Mouse (Mus musculus) midbrain, embryonic 16.5 days (tissue): ENCODE data around the gene Gm10750. TPM values are rescaled to one million over a fixed set of nuclear protein-coding genes. Genes with fewer than 3 reads are reported as not detected.
"Not testable (repeated sequence)": the region's sequence is repeated elsewhere in the genome, so short reads cannot be mapped to it uniquely, and the experiment has no call there.

Source experiments
- ATAC-seq: fragments of 200-750 bp; cut with Nextera tagmentation; 2 replicates; pipeline ENCODE4 v1.8.0; 2017; ENCODE audit warnings: moderate TSS enrichment
- H3K27ac ChIP-seq: fragments of 300-500 bp; sonication (generic); 2 replicates; pipeline ENCODE4 v1.5.1; 2014; ENCODE audit warnings: mild to moderate bottlenecking, low read length, mixed read lengths
- H3K27me3 ChIP-seq: fragments of 300-500 bp; sonication (generic); 2 replicates; pipeline ENCODE4 v1.6.1; 2014; ENCODE audit warnings: low read depth, low read length, mixed read lengths; ENCODE audit not compliant: control insufficient read depth, insufficient read depth
- H3K36me3 ChIP-seq: fragments of 300-500 bp; sonication (generic); 2 replicates; pipeline ENCODE4 v1.6.1; 2014; ENCODE audit warnings: mild to moderate bottlenecking, low read length, moderate library complexity, mixed read lengths; ENCODE audit not compliant: control insufficient read depth, insufficient read depth
- H3K4me1 ChIP-seq: fragments of 300-500 bp; sonication (generic); 2 replicates; pipeline ENCODE4 v1.6.1; 2014; ENCODE audit warnings: mild to moderate bottlenecking, low read length, mixed read lengths; ENCODE audit not compliant: control insufficient read depth, insufficient read depth
- H3K4me2 ChIP-seq: fragments of 300-500 bp; sonication (generic); 2 replicates; pipeline ENCODE4 v1.6.1; 2014; ENCODE audit warnings: mild to moderate bottlenecking, low read length, mixed read lengths
- H3K4me3 ChIP-seq: fragments of 300-500 bp; sonication (generic); 2 replicates; pipeline ENCODE4 v1.5.1; 2014; ENCODE audit warnings: low read depth, mild to moderate bottlenecking, low read length, moderate library complexity, mixed read lengths
- H3K9ac ChIP-seq: fragments of 300-500 bp; sonication (generic); 2 replicates; pipeline ENCODE4 v1.6.1; 2014; ENCODE audit warnings: low read depth, low read length, mixed read lengths
- H3K9me3 ChIP-seq: fragments of 300-500 bp; sonication (generic); replicated peaks from 2 replicates; pipeline ENCODE4 v1.6.1; 2014; ENCODE audit warnings: mild to moderate bottlenecking, low read length, mixed read lengths; ENCODE audit not compliant: control insufficient read depth, poor library complexity, severe bottlenecking
- WGBS: fragments of 180-500 bp; shearing (Covaris S2); extraction: QIAGEN DNeasy Blood & Tissue Kit; methylation state at CpG from one replicate; pipeline ENCODE4 v1.1.7; 2014; 5-methylcytosine and 5-hydroxymethylcytosine counted together
- polyA plus RNA-seq: library from polyadenylated mRNA; unstranded; fragments of >200 nt; fragmentation: Nextera tagmentation; extraction: Ambion mirVana; gene quantifications from 2 replicates; pipeline ENCODE4 v1.2.1, GENCODE M21; 2015

Gm10750 gene
- polyA plus RNA-seq, result not detected in 2 replicates

GRCm38 (mm10) chr2:149017137-149017536 lies at the start of gene Gm10750:
Gene Gm10750, minus strand, starts transcription at chr2:149017237.
- WGBS, result 78% methylated on average over 5 of the region's 5 CpGs
- H3K27ac ChIP-seq, H3K4me1 ChIP-seq: not testable (repeated sequence)

GRCm38 (mm10) chr2:149004826-149005225 lies 12.2 kb downstream of the Gm10750 start:
- no peak overlapping the region for H3K4me3 ChIP-seq
- no peak overlapping the region for H3K4me2 ChIP-seq
- ATAC-seq, result no peak
- no peaks in the 10 kb centered on the region for H3K27me3 ChIP-seq
- H3K9ac ChIP-seq, result no peak overlapping the region
- no peak overlapping the region for H3K27ac ChIP-seq
- H3K36me3 ChIP-seq, result no peaks in the 10 kb centered on the region
- peaks cover 4% of the 10 kb centered on the region; the same call in 1 of the 2 replicates for H3K9me3 ChIP-seq
- 77% methylated on average over 2 of the region's 2 CpGs for WGBS
- no peaks in the 10 kb centered on the region for H3K4me1 ChIP-seq

More at GRCm38 (mm10) chr2:149017137-149017536, at the start of gene Gm10750:
- not testable (repeated sequence) for H3K4me3 ChIP-seq, H3K9ac ChIP-seq, H3K4me2 ChIP-seq, H3K36me3 ChIP-seq, H3K27me3 ChIP-seq, H3K9me3 ChIP-seq, ATAC-seq

GRCm38 (mm10) chr2:149003151-149003550 lies 13.9 kb downstream of the Gm10750 start, which contains the start of gene Gm1330:
Gene Gm1330, minus strand, starts transcription at chr2:149003251.
- Histone ChIP-seq H3K27me3 (no peaks in the 10 kb centered on the region), H3K36me3 (no peaks in the 10 kb centered on the region), H3K27ac (no peak within 1 kb of the TSS), H3K9ac (no peak within 1 kb of the TSS), H3K9me3 (peaks cover 4% of the 10 kb centered on the region; the same call in 1 of the 2 replicates), H3K4me1 (no peaks in the 10 kb centered on the region), H3K4me2 (no peak within 1 kb of the TSS), H3K4me3 (no peak within 1 kb of the TSS)
- ATAC-seq, result no peak

- Histone ChIP-seq H3K4me1 (no peaks in the 10 kb centered on the region), H3K4me3 (no peak overlapping the region), H3K9ac (no peak overlapping the region), H3K4me2 (no peak overlapping the region), H3K36me3 (no peaks in the 10 kb centered on the region), H3K9me3 (no peaks in the 10 kb centered on the region), H3K27ac (no peak overlapping the region), H3K27me3 (no peaks in the 10 kb centered on the region)
- 94% methylated on average over 2 of the region's 2 CpGs for WGBS
- no peak for ATAC-seq
Measured at GRCm38 (mm10) chr2:148995133-148995532, 21.9 kb downstream of the Gm10750 start.

Other genes starting within 250 kb of the Gm10750 start
- gene Cst11, start 245.7 kb downstream of the Gm10750 start, polyA plus RNA-seq, result not detected in 2 replicates
- gene 8030411F24Rik, start 235.2 kb downstream of the Gm10750 start, polyA plus RNA-seq, result not detected in 2 replicates
- gene Cst12, start 227.9 kb downstream of the Gm10750 start, polyA plus RNA-seq, result not detected in 2 replicates
- not detected in 2 replicates for gene Cst8, start 218.5 kb downstream of the Gm10750 start, polyA plus RNA-seq
- gene Cst13, start 197.2 kb downstream of the Gm10750 start, polyA plus RNA-seq, result not detected in 2 replicates
- gene Cst9, start 182.1 kb downstream of the Gm10750 start, polyA plus RNA-seq, result not detected in 2 replicates
- not detected in 2 replicates for gene 9230104L09Rik, start 152.2 kb downstream of the Gm10750 start, polyA plus RNA-seq
- gene Cst3, start 141.5 kb downstream of the Gm10750 start, polyA plus RNA-seq, result 550 and 644 TPM in 2 replicates
- not detected in 2 replicates for gene Gm1330, start 14.0 kb downstream of the Gm10750 start, polyA plus RNA-seq